In the genomic region with DNA sequence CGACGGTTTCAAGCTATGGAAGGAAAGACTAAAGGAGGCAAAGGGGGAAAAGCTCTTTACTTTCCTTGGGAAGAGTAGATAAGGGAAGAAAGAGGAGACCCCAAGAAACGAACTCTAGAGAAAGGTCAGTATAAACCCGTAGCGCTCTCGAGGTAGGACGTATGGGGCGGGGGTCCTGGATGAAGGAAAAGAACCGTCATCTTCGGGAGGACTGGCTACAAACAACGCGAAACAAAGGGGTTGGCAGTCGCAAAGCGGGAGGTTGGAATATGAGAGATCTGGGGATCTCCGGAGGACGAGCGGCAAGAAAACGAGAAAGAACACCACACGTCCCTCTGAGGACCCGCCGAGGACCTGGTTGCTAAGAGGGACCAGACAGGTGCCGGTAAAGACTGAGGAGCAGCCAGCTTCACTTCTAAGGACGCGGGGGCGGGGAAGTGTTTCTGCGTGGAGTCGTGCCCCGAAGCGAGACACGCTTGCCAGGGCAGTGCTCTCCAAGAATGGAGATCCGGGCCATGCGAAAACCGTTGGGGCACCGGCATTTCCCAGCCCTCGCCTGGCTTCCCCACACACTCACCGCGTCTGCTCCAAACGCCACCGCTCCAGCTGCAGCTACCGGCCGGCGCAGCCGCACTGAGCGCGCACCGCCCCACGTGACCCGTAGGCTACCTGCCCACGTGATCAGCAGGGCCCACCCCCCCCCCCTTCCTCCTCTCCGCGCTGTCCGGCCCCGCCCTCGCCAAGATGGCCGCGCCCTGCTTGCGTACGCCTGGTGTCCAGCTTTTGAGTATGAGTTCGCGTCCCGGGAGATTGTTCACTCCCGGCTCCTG, we compare ENCODE assay signal across 8 mouse cellular contexts. TPM values are rescaled to one million over a fixed set of nuclear protein-coding genes. Genes with fewer than 3 reads are reported as not detected.
DNase-seq lines count a peak whose midpoint lies in the region; ATAC-seq lines count a peak whose summit lies in the region.

Gene Fam118b, minus strand, starts transcription at position 660 of the 830 bp plus-strand sequence.
Gene Rpusd4, plus strand, starts transcription at position 720 of the 830 bp plus-strand sequence.

- peak; percentile 82 for ATAC-seq in common myeloid progenitor, adult 5-6 weeks (replicated peaks; ENCODE audit: low read depth, poor library complexity, severe bottlenecking)
- ATAC-seq in megakaryocyte progenitor cell, adult 5-6 weeks (replicated peaks; ENCODE audit: poor library complexity) = peak; percentile 78

- peak; percentile 97 for DNase-seq in ZHBTc4 (ENCODE audit: low read depth, low spot score)
- peak; percentile 86 to 92 for DNase-seq in gastrocnemius, adult 8-10 months (ENCODE audit: low spot score in 2 of 2)
- DNase-seq in induced T-regulatory cell, adult 2 months (ENCODE audit: low read depth) = peak; percentile 94
- DNase-seq in left cerebral cortex, adult 9 months (ENCODE audit: low spot score in 2 of 2) = peak; percentile 78 to 91
- peak; percentile 95 for DNase-seq in right cerebral cortex, postnatal 14 days
- peak; percentile 75 to 91 for DNase-seq in urinary bladder, postnatal 36 days (ENCODE audit: low spot score in 2 of 2)

RNA-seq across cellular contexts. Expression of gene Fam118b, which starts in this region (rescaled TPM):
- 14.6 and 15.7 TPM in 2 replicates for total RNA-seq in common myeloid progenitor, adult 5-6 weeks (2017)
- 10 to 100 TPM; 26.3 to 31.9 (median 27.3) TPM for total RNA-seq in gastrocnemius, adult 8-10 months (2022)
- total RNA-seq in megakaryocyte progenitor cell, adult 5-6 weeks (2015) = 36.4 and 52.1 TPM in 2 replicates
- total RNA-seq in megakaryocyte progenitor cell, adult 5-6 weeks (2017) = 12.0 TPM in 2 replicates

RNA-seq across cellular contexts. Expression of gene Rpusd4, which starts in this region (rescaled TPM):
- total RNA-seq in common myeloid progenitor, adult 5-6 weeks (2017) = 19.1 and 24.0 TPM in 2 replicates
- 1 to 10 TPM; 6.2 to 6.9 (median 6.4) TPM for total RNA-seq in gastrocnemius, adult 8-10 months (2022)
- total RNA-seq in megakaryocyte progenitor cell, adult 5-6 weeks (2015) = 16.5 and 22.6 TPM in 2 replicates
- total RNA-seq in megakaryocyte progenitor cell, adult 5-6 weeks (2017) = 19.9 and 23.9 TPM in 2 replicates

Comparison
In these comparisons a context has a peak if more than half of its experiments do, and no peak if none do; other contexts are left out.
1. Peak in every context shown above with its lines: DNase-seq and ATAC-seq.